Mouse (Mus musculus) neural tube, embryonic 15.5 days (tissue): ENCODE measurements around the gene Lipe. TPM values are rescaled to one million over a fixed set of nuclear protein-coding genes. Genes with fewer than 3 reads are reported as not detected.

Experiments used
- ATAC-seq: fragments of 200-750 bp; cut with Nextera tagmentation; 2 replicates; pipeline ENCODE4 v1.8.0; 2017; ENCODE audit warnings: mild to moderate bottlenecking, moderate TSS enrichment, moderate library complexity; ENCODE audit not compliant: low FRiP score
- H3K27ac ChIP-seq: fragments of 300-500 bp; sonication (generic); replicated peaks from 2 replicates; pipeline ENCODE4 v1.5.1; 2015; ENCODE audit warnings: mild to moderate bottlenecking, inconsistent platforms
- H3K27me3 ChIP-seq: fragments of 300-500 bp; sonication (generic); replicated peaks from 2 replicates; pipeline ENCODE4 v1.6.1; 2015; ENCODE audit warnings: inconsistent platforms
- H3K36me3 ChIP-seq: fragments of 300-500 bp; sonication (generic); 2 replicates; pipeline ENCODE4 v1.6.1; 2015; ENCODE audit warnings: inconsistent platforms
- H3K4me1 ChIP-seq: fragments of 300-500 bp; sonication (generic); 2 replicates; pipeline ENCODE4 v1.6.1; 2015; ENCODE audit warnings: inconsistent platforms
- H3K4me2 ChIP-seq: fragments of 300-500 bp; sonication (generic); 2 replicates; pipeline ENCODE4 v1.6.1; 2015; ENCODE audit warnings: inconsistent platforms, mild to moderate bottlenecking, moderate library complexity
- H3K4me3 ChIP-seq: fragments of 300-500 bp; sonication (generic); replicated peaks from 2 replicates; pipeline ENCODE4 v1.5.1; 2015; ENCODE audit warnings: mild to moderate bottlenecking, inconsistent platforms
- H3K9ac ChIP-seq: fragments of 300-500 bp; sonication (generic); replicated peaks from 2 replicates; pipeline ENCODE4 v1.6.1; 2015; ENCODE audit warnings: mild to moderate bottlenecking, inconsistent platforms
- H3K9me3 ChIP-seq: fragments of 300-500 bp; sonication (generic); replicated peaks from 2 replicates; pipeline ENCODE4 v1.6.1; 2016; ENCODE audit warnings: inconsistent platforms
- WGBS: fragments of 180-500 bp; shearing (Covaris S2); methylation state at CpG from one replicate; pipeline ENCODE4 v1.1.7; 2015; ENCODE audit warnings: mixed read lengths; 5-methylcytosine and 5-hydroxymethylcytosine counted together
- polyA plus RNA-seq: library from polyadenylated mRNA; unstranded; fragments of >200 nt; fragmentation: Nextera tagmentation; extraction: Ambion mirVana; gene quantifications from 2 replicates; pipeline ENCODE4 v1.2.1, GENCODE M21; 2015

Gene Lipe
- polyA plus RNA-seq, result 12.1 and 12.5 TPM in 2 replicates

GRCm38 (mm10) chr7:25398610-25399009, at the start of gene Lipe:
Gene Lipe, minus strand, starts transcription at chr7:25398710.
- 96% methylated on average over 1 of the region's 1 CpGs for WGBS
- Histone ChIP-seq H3K36me3 (no peaks in the 10 kb centered on the region), H3K27me3 (no peaks in the 10 kb centered on the region), H3K9me3 (no peaks in the 10 kb centered on the region), H3K9ac (no peak within 1 kb of the TSS), H3K4me3 (no peak within 1 kb of the TSS), H3K27ac (no peak within 1 kb of the TSS), H3K4me1 (peaks cover 34% of the 10 kb centered on the region), H3K4me2 (no peak within 1 kb of the TSS)
- ATAC-seq, result no peak

- H3K9me3 ChIP-seq, result no peaks in the 10 kb centered on the region
- WGBS, result 81% methylated on average over 6 of the region's 6 CpGs
- no peak overlapping the region for H3K4me2 ChIP-seq
- H3K9ac ChIP-seq, result no peak overlapping the region
- H3K27ac ChIP-seq, result no peak overlapping the region
- H3K27me3 ChIP-seq, result no peaks in the 10 kb centered on the region
- no peak overlapping the region for H3K4me3 ChIP-seq
- no peak for ATAC-seq
- H3K4me1 ChIP-seq, result no peaks in the 10 kb centered on the region
- H3K36me3 ChIP-seq, result no peaks in the 10 kb centered on the region
These were observed 42.3 kb upstream of the Lipe start for GRCm38 (mm10) chr7:25440816-25441153.

- Histone ChIP-seq H3K36me3 (no peaks in the 10 kb centered on the region), H3K4me2 (no peak overlapping the region), H3K4me3 (no peak overlapping the region), H3K9me3 (no peaks in the 10 kb centered on the region), H3K4me1 (no peaks in the 10 kb centered on the region), H3K9ac (no peak overlapping the region), H3K27ac (no peak overlapping the region), H3K27me3 (no peaks in the 10 kb centered on the region)
- WGBS, result 90% methylated on average over 9 of the region's 9 CpGs
- ATAC-seq, result no peak
These were observed 41.7 kb upstream of the Lipe start for GRCm38 (mm10) chr7:25439978-25440815.

DNA sequence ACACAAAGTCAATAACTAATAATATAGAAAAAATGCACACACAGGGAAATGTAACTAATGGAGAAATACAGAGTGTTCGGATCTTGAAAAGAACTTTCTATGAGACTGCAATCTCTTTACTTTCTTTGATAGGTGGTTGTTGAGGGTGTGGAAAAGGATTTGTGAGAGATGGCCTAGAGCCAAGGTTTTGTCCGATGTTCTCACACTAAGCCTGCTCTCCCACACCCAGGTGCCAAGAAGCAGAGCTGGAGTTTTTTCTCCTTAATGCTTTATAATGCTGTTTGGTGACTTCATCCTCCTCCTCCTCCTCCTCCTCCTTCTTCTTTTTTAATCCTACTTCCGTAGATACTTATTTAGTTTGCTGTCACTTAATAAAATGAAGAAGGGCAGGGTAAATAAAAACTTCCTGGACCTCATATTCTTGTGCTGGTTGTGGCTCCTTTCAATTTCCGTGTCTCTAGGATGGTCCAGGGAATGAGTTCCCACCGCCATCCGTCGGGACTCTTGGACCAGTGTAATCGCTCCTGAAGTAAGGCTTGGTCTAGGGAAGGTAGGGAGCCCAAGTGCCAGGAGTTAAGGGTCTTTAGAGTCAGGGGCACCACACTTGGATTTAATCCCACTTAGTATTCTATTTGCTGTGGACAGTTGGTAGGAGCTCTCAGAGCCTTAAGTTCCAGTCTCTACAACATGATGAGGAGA, 40.8 kb upstream of the Lipe start:
- H3K36me3 ChIP-seq, result no peaks in the 10 kb centered on the region
- WGBS, result 88% methylated on average over 8 of the region's 8 CpGs
- H3K27ac ChIP-seq, result no peak overlapping the region
- no peak overlapping the region for H3K9ac ChIP-seq
- no peak overlapping the region for H3K4me3 ChIP-seq
- H3K4me1 ChIP-seq, result 0 out of 2 replicates have a peak, but pooled peaks cover 1% of the 10 kb centered on the region
- no peaks in the 10 kb centered on the region for H3K9me3 ChIP-seq
- H3K27me3 ChIP-seq, result no peaks in the 10 kb centered on the region
- no peak overlapping the region for H3K4me2 ChIP-seq
- ATAC-seq, result no peak

DNA sequence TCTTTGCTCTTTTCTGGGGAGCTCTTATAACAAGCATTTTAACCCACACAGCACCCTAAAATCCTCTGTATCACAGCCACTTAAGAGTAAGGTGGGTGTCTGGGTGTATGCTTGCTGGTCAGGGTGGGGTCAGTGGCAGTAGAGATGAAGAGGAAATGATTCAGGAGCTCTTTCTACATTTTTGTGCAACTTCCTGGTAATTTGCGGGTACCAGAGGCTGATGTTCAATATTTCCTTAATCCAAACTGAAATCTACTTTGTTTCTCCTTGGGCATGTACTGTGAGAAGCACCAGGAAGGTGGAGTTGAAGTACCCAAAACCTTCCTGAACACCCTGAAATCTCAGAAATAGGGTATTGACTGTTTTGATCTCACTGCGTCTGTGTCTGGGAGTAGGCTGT, 38.2 kb upstream of the Lipe start:
- Histone ChIP-seq H3K4me3 (no peak overlapping the region), H3K27ac (no peak overlapping the region), H3K9ac (no peak overlapping the region), H3K9me3 (no peaks in the 10 kb centered on the region), H3K27me3 (no peaks in the 10 kb centered on the region), H3K4me2 (no peak overlapping the region), H3K36me3 (no peaks in the 10 kb centered on the region), H3K4me1 (peaks cover 6% of the 10 kb centered on the region; the same call in 1 of the 2 replicates)
- ATAC-seq, result no peak
- 91% methylated on average over 2 of the region's 2 CpGs for WGBS

GRCm38 (mm10) chr7:25436226-25436625, 37.7 kb upstream of the Lipe start:
- no peaks in the 10 kb centered on the region for H3K36me3 ChIP-seq
- no peak overlapping the region for H3K4me2 ChIP-seq
- no peak for ATAC-seq
- no peak overlapping the region for H3K4me3 ChIP-seq
- 75% methylated on average over 6 of the region's 6 CpGs for WGBS
- H3K27me3 ChIP-seq, result no peaks in the 10 kb centered on the region
- H3K27ac ChIP-seq, result no peak overlapping the region
- no peak overlapping the region for H3K9ac ChIP-seq
- H3K4me1 ChIP-seq, result peaks cover 6% of the 10 kb centered on the region; the same call in 1 of the 2 replicates
- H3K9me3 ChIP-seq, result no peaks in the 10 kb centered on the region

DNA sequence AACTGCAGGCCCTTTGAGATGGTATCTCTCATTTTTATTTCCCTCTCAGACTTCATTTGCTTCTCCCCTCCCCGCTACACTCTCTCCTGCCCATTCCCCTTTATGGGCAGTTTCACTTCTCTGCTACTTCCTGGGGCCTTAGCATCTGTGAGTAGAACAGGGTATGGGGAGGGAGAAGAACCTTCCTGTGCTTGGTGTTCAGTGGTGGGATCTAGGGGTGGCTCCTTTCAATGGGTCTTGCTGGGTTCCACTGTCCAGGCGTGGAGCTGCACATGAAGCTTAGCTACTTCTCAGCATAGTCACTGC, 37.0 kb upstream of the Lipe start:
- Histone ChIP-seq H3K4me3 (no peak overlapping the region), H3K36me3 (no peaks in the 10 kb centered on the region), H3K4me2 (no peak overlapping the region), H3K9ac (no peak overlapping the region), H3K4me1 (peaks cover 6% of the 10 kb centered on the region; the same call in 1 of the 2 replicates), H3K9me3 (no peaks in the 10 kb centered on the region), H3K27ac (no peak overlapping the region), H3K27me3 (no peaks in the 10 kb centered on the region)
- ATAC-seq, result no peak
- WGBS, result 84% methylated on average over 2 of the region's 2 CpGs

GRCm38 (mm10) chr7:25434654-25435545, 36.4 kb upstream of the Lipe start:
- no peaks in the 10 kb centered on the region for H3K36me3 ChIP-seq
- H3K9me3 ChIP-seq, result no peaks in the 10 kb centered on the region
- no peak overlapping the region for H3K4me3 ChIP-seq
- no peaks in the 10 kb centered on the region for H3K27me3 ChIP-seq
- no peak overlapping the region for H3K27ac ChIP-seq
- 86% methylated on average over 10 of the region's 10 CpGs for whole genome bisulfite sequencing
- peaks cover 6% of the 10 kb centered on the region; the same call in 1 of the 2 replicates for H3K4me1 ChIP-seq
- H3K9ac ChIP-seq, result no peak overlapping the region
- ATAC-seq, result no peak
- no peak overlapping the region for H3K4me2 ChIP-seq

DNA sequence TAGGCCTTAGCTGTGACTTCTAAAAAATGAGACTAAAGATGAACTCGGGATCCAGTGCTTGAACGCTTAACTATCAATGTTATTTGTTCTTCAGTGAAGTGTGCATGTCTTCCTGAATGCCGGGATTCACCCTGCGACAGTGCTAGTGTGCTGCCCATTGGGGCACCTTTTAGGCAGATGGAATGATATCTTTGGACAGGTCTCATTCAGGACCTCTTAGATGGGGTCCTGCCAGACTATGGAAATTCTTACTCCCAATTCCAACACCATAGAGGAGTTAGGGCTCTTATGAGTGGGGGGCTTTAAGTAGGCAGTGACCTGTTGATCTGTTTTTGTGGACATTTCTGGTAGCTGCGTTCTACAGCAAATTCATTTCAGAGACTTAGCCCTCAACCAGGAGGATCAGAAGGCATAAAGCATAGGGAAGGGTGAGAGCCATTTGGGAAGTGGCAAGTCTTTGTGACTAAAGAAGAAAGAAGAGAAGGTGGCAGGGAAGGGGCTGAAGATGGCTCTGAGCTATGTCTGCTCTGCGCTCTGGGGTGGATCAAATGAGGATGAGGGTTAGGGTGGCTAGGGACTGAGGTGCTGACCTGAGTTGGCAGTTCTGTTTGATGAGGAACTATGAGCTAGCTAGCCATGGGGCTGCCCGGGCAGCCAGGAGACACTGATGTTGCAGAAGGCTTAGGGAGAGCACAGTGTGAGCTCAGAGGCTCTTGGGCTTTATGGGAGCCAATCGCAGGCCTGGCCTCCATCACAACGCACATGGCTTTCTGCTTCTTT, 35.5 kb upstream of the Lipe start:
- Histone ChIP-seq H3K36me3 (no peaks in the 10 kb centered on the region), H3K9me3 (no peaks in the 10 kb centered on the region), H3K4me1 (peaks cover 6% of the 10 kb centered on the region; the same call in 1 of the 2 replicates), H3K4me3 (no peak overlapping the region), H3K9ac (no peak overlapping the region), H3K4me2 (no peak overlapping the region), H3K27me3 (no peaks in the 10 kb centered on the region), H3K27ac (no peak overlapping the region)
- ATAC-seq, result no peak
- WGBS, result 89% methylated on average over 9 of the region's 9 CpGs

DNA sequence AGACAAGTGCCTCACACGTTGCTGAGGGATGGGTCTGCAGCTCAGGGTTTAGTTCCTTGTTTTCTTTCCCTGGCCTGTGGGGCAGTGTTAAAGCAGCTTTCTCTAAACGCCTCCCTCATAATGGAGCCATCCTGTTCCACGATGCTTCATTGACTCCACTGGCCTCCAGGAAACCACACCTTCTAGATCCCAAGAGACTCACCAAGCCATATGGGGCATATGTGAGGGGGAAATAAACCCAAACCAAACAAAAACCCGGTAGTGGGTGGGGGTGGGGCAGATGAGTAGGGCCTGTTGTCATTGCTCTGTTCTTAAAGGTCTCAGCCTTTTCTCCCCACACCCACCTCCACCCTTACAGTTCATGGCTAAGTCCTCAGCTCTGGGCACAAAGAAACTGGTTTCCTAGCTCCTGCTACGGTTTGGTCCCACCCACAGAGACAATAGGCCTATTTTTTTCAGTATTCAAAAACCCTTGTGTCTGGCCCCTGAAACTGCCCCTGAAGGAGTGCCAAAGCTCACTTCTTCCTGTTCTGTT, 34.6 kb upstream of the Lipe start:
- H3K27ac ChIP-seq, result 0 out of 2 replicates have a peak overlapping the region, but pooled peaks have one; percentile 41
- H3K4me3 ChIP-seq, result no peak overlapping the region
- H3K4me2 ChIP-seq, result no peak overlapping the region
- no peaks in the 10 kb centered on the region for H3K9me3 ChIP-seq
- H3K9ac ChIP-seq, result no peak overlapping the region
- H3K4me1 ChIP-seq, result peaks cover 6% of the 10 kb centered on the region; the same call in 1 of the 2 replicates
- H3K36me3 ChIP-seq, result no peaks in the 10 kb centered on the region
- no peaks in the 10 kb centered on the region for H3K27me3 ChIP-seq
- no peak for ATAC-seq
- WGBS, result 7% methylated on average over 5 of the region's 5 CpGs

DNA sequence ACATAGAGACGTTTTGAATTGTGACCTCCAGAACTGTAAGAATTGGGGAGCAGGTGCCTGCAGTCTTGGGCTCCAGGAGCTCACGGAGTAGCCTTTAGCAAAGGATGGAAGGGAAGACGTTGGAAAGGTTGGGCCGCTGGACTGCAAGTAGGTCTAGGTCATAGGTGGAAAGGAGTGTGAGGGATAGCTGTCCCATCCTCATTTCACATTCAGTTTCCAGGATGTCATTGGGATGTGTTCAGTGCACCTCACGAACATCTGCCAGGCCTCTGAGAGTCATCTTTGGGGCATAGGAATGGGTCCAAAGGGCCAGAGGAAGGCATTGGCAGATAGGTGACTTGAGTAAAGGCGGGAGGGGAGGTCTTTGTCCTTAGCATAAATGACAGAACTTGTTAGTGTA, 33.9 kb upstream of the Lipe start:
- H3K4me2 ChIP-seq, result no peak overlapping the region
- H3K9me3 ChIP-seq, result no peaks in the 10 kb centered on the region
- no peaks in the 10 kb centered on the region for H3K36me3 ChIP-seq
- no peak overlapping the region for H3K9ac ChIP-seq
- H3K4me1 ChIP-seq, result peaks cover 6% of the 10 kb centered on the region; the same call in 1 of the 2 replicates
- 93% methylated on average over 6 of the region's 6 CpGs for WGBS
- H3K27ac ChIP-seq, result no peak overlapping the region
- no peak for ATAC-seq
- no peak overlapping the region for H3K4me3 ChIP-seq
- no peaks in the 10 kb centered on the region for H3K27me3 ChIP-seq
